Comparison of ENCODE assay signal across 17 mouse cellular contexts in genomic region chr4:100526296-100526695, GRCm38 (mm10). TPM values are rescaled to one million over a fixed set of nuclear protein-coding genes. Genes with fewer than 3 reads are reported as not detected.
DNase-seq lines count a peak whose midpoint lies in the region; ATAC-seq lines count a peak whose summit lies in the region.
"Had no signal": no experiment of that assay in that cellular context is flagged by ENCODE, and none has a peak within 500 bp of the region (broad histone marks: within the 10 kb centered on the region; RNA-seq: fewer than 3 reads in every experiment).

No protein-coding gene starts in this region.

- peak; percentile 17 for DNase-seq in gastrocnemius, postnatal 10 days
- no peak for DNase-seq in gastrocnemius, postnatal 14 days
- peak; percentile 32 for DNase-seq in lung, postnatal 14 days
- DNase-seq in lung, postnatal 25 days (ENCODE audit: low spot score): no peak
- peak; percentile 72 for DNase-seq in adrenal gland, postnatal 10 days
- no peak for DNase-seq in T-cell, adult 2 months (ENCODE audit: low spot score)
- DNase-seq: cerebellum, adult 11 months; right cerebral cortex, postnatal 25 days had no signal

- H3K27ac ChIP-seq in heart, embryonic 16.5 days (ENCODE audit: low read length): peak overlapping the region; percentile 54
- H3K27ac ChIP-seq: forebrain, embryonic 15.5 days; midbrain, embryonic 13.5 days; stomach, embryonic 15.5 days had no signal

- no peaks in the 10 kb centered on the region for H3K27me3 ChIP-seq in heart, embryonic 16.5 days (ENCODE audit: control insufficient read depth, insufficient read depth, low read length)
- H3K27me3 ChIP-seq: CH12.LX; embryonic facial prominence, embryonic 12.5 days; stomach, embryonic 15.5 days had no signal

- ATAC-seq in heart, embryonic 16.5 days (replicated peaks; ENCODE audit: extremely low read depth, insufficient read depth, low FRiP score): no peak
- no peak for ATAC-seq in frontal cortex, adult (ENCODE audit: low TSS enrichment)
- ATAC-seq: forebrain, embryonic 15.5 days; midbrain, embryonic 13.5 days had no signal

- peak overlapping the region; percentile 40; the same call in 1 of the 2 replicates for H3K4me2 ChIP-seq in heart, embryonic 16.5 days (ENCODE audit: low read depth, low read length)
- H3K4me2 ChIP-seq: forebrain, embryonic 15.5 days; midbrain, embryonic 13.5 days; stomach, embryonic 15.5 days had no signal

- H3K9ac ChIP-seq in heart, embryonic 16.5 days (ENCODE audit: low read length): peak overlapping the region; percentile 20; the same call in 1 of the 2 replicates
- H3K9ac ChIP-seq: embryonic facial prominence, embryonic 12.5 days; forebrain, embryonic 15.5 days; midbrain, embryonic 13.5 days; stomach, embryonic 15.5 days had no signal

- H3K4me3 ChIP-seq in heart, embryonic 16.5 days (ENCODE audit: low read length): no peak overlapping the region
- H3K4me3 ChIP-seq: embryonic facial prominence, embryonic 12.5 days; forebrain, embryonic 15.5 days; midbrain, embryonic 13.5 days; stomach, embryonic 15.5 days had no signal

- no peaks in the 10 kb centered on the region for H3K36me3 ChIP-seq in heart, embryonic 16.5 days (ENCODE audit: control insufficient read depth, insufficient read depth)
- H3K36me3 ChIP-seq: embryonic facial prominence, embryonic 12.5 days; forebrain, embryonic 15.5 days; midbrain, embryonic 13.5 days; stomach, embryonic 15.5 days had no signal

- H3K4me1 ChIP-seq in heart, embryonic 16.5 days (ENCODE audit: control insufficient read depth, insufficient read depth, low read length): peaks cover 42% of the 10 kb centered on the region

- no peaks in the 10 kb centered on the region for H3K9me3 ChIP-seq in heart, embryonic 16.5 days (replicated peaks; ENCODE audit: control insufficient read depth, low read length)
- H3K9me3 ChIP-seq: embryonic facial prominence, embryonic 12.5 days; forebrain, embryonic 15.5 days; midbrain, embryonic 13.5 days; stomach, embryonic 15.5 days had no signal

- 38% methylated on average over 6 of the region's 6 CpGs for WGBS in heart, embryonic 16.5 days

- intact Hi-C loops in gastrocnemius, postnatal 14 days (cut with DNase I; ENCODE audit: low total_unique reads): loop anchor here (10.0 kb wide), 1 partner anchor 111 kb away; no protein-coding TSS in a partner anchor

RNA-seq across cellular contexts. Expression of gene Ube2u, which starts 47.6 kb away (rescaled TPM):
- total RNA-seq in gastrocnemius, postnatal 10 days (2021): not detected
- not detected for total RNA-seq in gastrocnemius, postnatal 14 days (2021)
- not detected for total RNA-seq in adrenal gland, postnatal 10 days (2021)
- polyA plus RNA-seq in heart, embryonic 16.5 days (2015; fragmentation: Nextera tagmentation; extraction: Ambion mirVana): 0.16 and 0.27 TPM in 2 replicates
- total RNA-seq: CH12.LX; hematopoietic stem cell, adult 5-6 weeks; left cerebral cortex, postnatal 36 days had no signal

Comparison
In these comparisons a context has a peak if more than half of its experiments do, and no peak if none do; other contexts are left out.
1. DNase-seq: peak in gastrocnemius, postnatal 10 days (single experiment), lung, postnatal 14 days (single experiment) and adrenal gland, postnatal 10 days (single experiment); none in gastrocnemius, postnatal 14 days (single experiment), lung, postnatal 25 days (single experiment) and T-cell, adult 2 months (single experiment).